Mouse (Mus musculus) G1E (cell line): Measurements from ENCODE around the gene Vamp8.

Experiments
- CTCF ChIP-seq: IDR thresholded peaks from 2 replicates; pipeline ENCODE4 v1.5.1; 2012; ENCODE audit warnings: low read depth, low read length, inconsistent platforms, mixed read lengths
- GATA1 ChIP-seq: IDR thresholded peaks from 2 replicates; pipeline ENCODE4 v1.6.1; 2012; ENCODE audit warnings: borderline replicate concordance, low read length, inconsistent platforms, mixed read lengths
- GATA2 ChIP-seq: IDR thresholded peaks from 2 replicates; pipeline ENCODE4 v1.6.1; 2012; ENCODE audit warnings: low read depth, low read length, inconsistent platforms, borderline replicate concordance
- POLR2AphosphoS5 ChIP-seq: IDR thresholded peaks from 2 replicates; pipeline ENCODE4 v1.6.1; 2012; ENCODE audit warnings: low read depth, low read length, inconsistent platforms; ENCODE audit not compliant: insufficient replicate concordance
- TAL1 ChIP-seq: conservative IDR thresholded peaks from 2 replicates; pipeline ENCODE4 v1.6.1; 2012; ENCODE audit warnings: low read depth, low read length, inconsistent platforms, mixed read lengths

- TF ChIP-seq CTCF (peak; percentile 96), GATA1 (no peak), POLR2AphosphoS5 (no peak), GATA2 (no peak), TAL1 (no peak)
These were observed 16.6 kb upstream of the Vamp8 start for GRCm38 (mm10) chr6:72407119-72407518.
